Mouse (Mus musculus): ENCODE data around the gene Galk2. TPM values are rescaled to one million over a fixed set of nuclear protein-coding genes. Genes with fewer than 3 reads are reported as not detected.

Galk2 gene
- polyA plus RNA-seq, 2 experiments: 6.2 to 10.1 TPM

- no peak overlapping the region for H3K4me3 ChIP-seq (ENCODE audit: insufficient read depth in 1 of 2, low read depth in 2 of 2, low read length in 2 of 2)
- WGBS (ENCODE audit: insufficient replicate concordance): 63% methylated on average over 3 of the region's 3 CpGs
Measured at GRCm38 (mm10) chr2:125933977-125934376, 75.1 kb downstream of the Galk2 start.

GRCm38 (mm10) chr2:125936396-125936795 lies 77.5 kb downstream of the Galk2 start:
- H3K4me1 ChIP-seq (replicated peaks; ENCODE audit: control insufficient read depth in 2 of 2, insufficient read depth in 2 of 2, low read length in 1 of 2): 0 out of 4 replicates have a peak, but pooled peaks cover 0 to 2% of the 10 kb centered on the region in 2 experiments
- H3K4me2 ChIP-seq (ENCODE audit: low read depth): no peak overlapping the region
- no peak for DNase-seq (ENCODE audit: low read depth in 3 of 3, low spot score in 3 of 3)
- H3K27ac ChIP-seq: no peak overlapping the region
- H3K4me3 ChIP-seq (ENCODE audit: insufficient read depth in 1 of 2, low read depth in 2 of 2, low read length in 2 of 2): no peak overlapping the region
- H3K9me3 ChIP-seq (ENCODE audit: control insufficient read depth, low read length): no peaks in the 10 kb centered on the region
- H3K9ac ChIP-seq (replicated peaks): no peak overlapping the region
- TF ChIP-seq CTCF (IDR thresholded peaks at IDR 0.05; ENCODE audit: low read depth): peak; percentile 45; the same call in 1 of the 2 replicates
- no peak for TF ChIP-seq EP300 (IDR thresholded peaks at IDR 0.05; ENCODE audit: low read depth)
- no peaks in the 10 kb centered on the region for H3K36me3 ChIP-seq (replicated peaks; ENCODE audit: control insufficient read depth, insufficient read depth, low read depth)
- 50% methylated on average over 5 of the region's 5 CpGs for WGBS (ENCODE audit: insufficient replicate concordance)
- ATAC-seq (ENCODE audit: insufficient read depth): no peak
- H3K27me3 ChIP-seq (ENCODE audit: control insufficient read depth, insufficient read depth, low read length): no peaks in the 10 kb centered on the region

More at GRCm38 (mm10) chr2:125933977-125934376, 75.1 kb downstream of the Galk2 start:
- TF ChIP-seq CTCF (IDR thresholded peaks at IDR 0.05; ENCODE audit: low read depth): no peak
- ATAC-seq (ENCODE audit: insufficient read depth) (no peak), DNase-seq (ENCODE audit: low read depth in 3 of 3, low spot score in 3 of 3) (no peak)
- H3K9ac ChIP-seq (replicated peaks): no peak overlapping the region
- no peaks in the 10 kb centered on the region for H3K27me3 ChIP-seq (ENCODE audit: control insufficient read depth, insufficient read depth, low read length)
- no peak overlapping the region for H3K4me2 ChIP-seq (ENCODE audit: low read depth)
- H3K9me3 ChIP-seq (ENCODE audit: control insufficient read depth, low read length): no peaks in the 10 kb centered on the region
- no peaks in the 10 kb centered on the region for H3K36me3 ChIP-seq (replicated peaks; ENCODE audit: control insufficient read depth, insufficient read depth, low read depth)
- H3K27ac ChIP-seq: no peak overlapping the region
- H3K4me1 ChIP-seq (replicated peaks; ENCODE audit: control insufficient read depth in 2 of 2, insufficient read depth in 2 of 2, low read length in 1 of 2): no peaks in the 10 kb centered on the region

- no peak overlapping the region for H3K4me3 ChIP-seq (ENCODE audit: insufficient read depth in 1 of 2, low read depth in 2 of 2, low read length in 2 of 2)
- no peaks in the 10 kb centered on the region for H3K36me3 ChIP-seq (replicated peaks; ENCODE audit: control insufficient read depth, insufficient read depth, low read depth)
- H3K4me1 ChIP-seq (replicated peaks; ENCODE audit: control insufficient read depth in 2 of 2, insufficient read depth in 2 of 2, low read length in 1 of 2): 0 out of 4 replicates have a peak, but pooled peaks cover 0 to 2% of the 10 kb centered on the region in 2 experiments
- DNase-seq (ENCODE audit: low read depth in 3 of 3, low spot score in 3 of 3): no peak
- WGBS (ENCODE audit: insufficient replicate concordance): 73% methylated on average over 6 of the region's 6 CpGs
- H3K9ac ChIP-seq (replicated peaks): no peak overlapping the region
- TF ChIP-seq CTCF (IDR thresholded peaks at IDR 0.05; ENCODE audit: low read depth): no peak
- ATAC-seq (ENCODE audit: insufficient read depth): no peak
- H3K27ac ChIP-seq: no peak overlapping the region
- H3K4me2 ChIP-seq (ENCODE audit: low read depth): no peak overlapping the region
- H3K9me3 ChIP-seq (ENCODE audit: control insufficient read depth, low read length): no peaks in the 10 kb centered on the region
- H3K27me3 ChIP-seq (ENCODE audit: control insufficient read depth, insufficient read depth, low read length): no peaks in the 10 kb centered on the region
Measured at GRCm38 (mm10) chr2:125938993-125939642, 80.2 kb downstream of the Galk2 start.

- DNase-seq (ENCODE audit: low read depth in 3 of 3, low spot score in 3 of 3): no peak
Measured at GRCm38 (mm10) chr2:125941111-125941785, 82.3 kb downstream of the Galk2 start.

GRCm38 (mm10) chr2:125943301-125943700 lies 84.4 kb downstream of the Galk2 start:
- H3K4me3 ChIP-seq (ENCODE audit: insufficient read depth in 1 of 2, low read depth in 2 of 2, low read length in 2 of 2): no peak overlapping the region
- H3K4me1 ChIP-seq (replicated peaks; ENCODE audit: control insufficient read depth in 2 of 2, insufficient read depth in 2 of 2, low read length in 1 of 2): 0 out of 4 replicates have a peak, but pooled peaks cover 0 to 2% of the 10 kb centered on the region in 2 experiments
- H3K9ac ChIP-seq (replicated peaks): no peak overlapping the region
- ATAC-seq (ENCODE audit: insufficient read depth) (no peak), DNase-seq (ENCODE audit: low read depth in 3 of 3, low spot score in 3 of 3) (no peak)
- no peak for TF ChIP-seq CTCF (IDR thresholded peaks at IDR 0.05; ENCODE audit: low read depth)
- TF ChIP-seq EP300 (IDR thresholded peaks at IDR 0.05; ENCODE audit: low read depth): no peak
- no peaks in the 10 kb centered on the region for H3K27me3 ChIP-seq (ENCODE audit: control insufficient read depth, insufficient read depth, low read length)
- no peaks in the 10 kb centered on the region for H3K36me3 ChIP-seq (replicated peaks; ENCODE audit: control insufficient read depth, insufficient read depth, low read depth)
- H3K4me2 ChIP-seq (ENCODE audit: low read depth): no peak overlapping the region
- no peaks in the 10 kb centered on the region for H3K9me3 ChIP-seq (ENCODE audit: control insufficient read depth, low read length)
- no peak overlapping the region for H3K27ac ChIP-seq
- WGBS (ENCODE audit: insufficient replicate concordance): 54% methylated on average over 1 of the region's 1 CpGs

More at GRCm38 (mm10) chr2:125941111-125941785, 82.3 kb downstream of the Galk2 start:
- Histone ChIP-seq H3K9me3 (ENCODE audit: control insufficient read depth, low read length) (no peaks in the 10 kb centered on the region), H3K4me3 (ENCODE audit: insufficient read depth in 1 of 2, low read depth in 2 of 2, low read length in 2 of 2) (no peak overlapping the region), H3K4me2 (ENCODE audit: low read depth) (no peak overlapping the region), H3K36me3 (replicated peaks; ENCODE audit: control insufficient read depth, insufficient read depth, low read depth) (no peaks in the 10 kb centered on the region), H3K27me3 (ENCODE audit: control insufficient read depth, insufficient read depth, low read length) (no peaks in the 10 kb centered on the region), H3K4me1 (replicated peaks; ENCODE audit: control insufficient read depth in 2 of 2, insufficient read depth in 2 of 2, low read length in 1 of 2) (0 out of 4 replicates have a peak, but pooled peaks cover 0 to 2% of the 10 kb centered on the region in 2 experiments), H3K9ac (replicated peaks) (no peak overlapping the region), H3K27ac (no peak overlapping the region)
- ATAC-seq (ENCODE audit: insufficient read depth): no peak
- TF ChIP-seq CTCF (IDR thresholded peaks at IDR 0.05; ENCODE audit: low read depth) (no peak), EP300 (IDR thresholded peaks at IDR 0.05; ENCODE audit: low read depth) (no peak)
- WGBS (ENCODE audit: insufficient replicate concordance): 59% methylated on average over 6 of the region's 6 CpGs

Data from liver, embryonic 14.5 days (tissue).